Mouse (Mus musculus): ENCODE data around the gene Farp1. TPM values are rescaled to one million over a fixed set of nuclear protein-coding genes. Genes with fewer than 3 reads are reported as not detected.

Gene Farp1
- polyA plus RNA-seq, 1 experiment, result 42.6 TPM

- Histone ChIP-seq H3K79me2 (ENCODE audit: control insufficient read depth, insufficient read depth) (peaks cover 53% of the 10 kb centered on the region), H3K27me3 (ENCODE audit: control insufficient read depth, insufficient read depth, insufficient read length) (no peaks in the 10 kb centered on the region), H3ac (ENCODE audit: control insufficient read depth, insufficient read length, low read depth) (no peak overlapping the region), H3K4me3 (ENCODE audit: insufficient read depth, poor library complexity, severe bottlenecking) (no peak overlapping the region), H3K36me3 (ENCODE audit: control insufficient read depth, insufficient read depth) (peaks cover 14% of the 10 kb centered on the region), H3K79me3 (ENCODE audit: low read depth) (peaks cover 14% of the 10 kb centered on the region)
- no peak for TF ChIP-seq FOSL1 (IDR thresholded peaks at IDR 0.05; ENCODE audit: insufficient read depth, low read length, poor library complexity, severe bottlenecking)
- TF ChIP-seq MAX (IDR thresholded peaks at IDR 0.05), result no peak
- TF ChIP-seq MYOG (IDR thresholded peaks at IDR 0.05; ENCODE audit: control insufficient read depth, extremely low read depth, insufficient read length), result no peak
- TF ChIP-seq CTCF (IDR thresholded peaks at IDR 0.05; ENCODE audit: control insufficient read depth, insufficient read depth, insufficient read length), result no peak
- no peak for TF ChIP-seq MYOD1 (IDR thresholded peaks at IDR 0.05; ENCODE audit: control insufficient read depth, insufficient read length, low read depth)
- no peak for TF ChIP-seq CEBPB (IDR thresholded peaks at IDR 0.05; ENCODE audit: low read depth)
- no peak for TF ChIP-seq USF1 (IDR thresholded peaks at IDR 0.05; ENCODE audit: low read depth)
These were observed 142.9 kb downstream of the Farp1 start for GRCm38 (mm10) chr14:121177907-121178306.

GRCm38 (mm10) chr14:121180611-121181010 lies 145.6 kb downstream of the Farp1 start:
- no peak for TF ChIP-seq CTCF (IDR thresholded peaks at IDR 0.05; ENCODE audit: control insufficient read depth, insufficient read depth, insufficient read length)
- no peak for TF ChIP-seq MAX (IDR thresholded peaks at IDR 0.05)
- no peak for TF ChIP-seq FOSL1 (IDR thresholded peaks at IDR 0.05; ENCODE audit: insufficient read depth, low read length, poor library complexity, severe bottlenecking)
- no peak for TF ChIP-seq CEBPB (IDR thresholded peaks at IDR 0.05; ENCODE audit: low read depth)
- TF ChIP-seq USF1 (IDR thresholded peaks at IDR 0.05; ENCODE audit: low read depth), result no peak
- TF ChIP-seq MYOD1 (IDR thresholded peaks at IDR 0.05; ENCODE audit: control insufficient read depth, insufficient read length, low read depth), result no peak
- TF ChIP-seq MYOG (IDR thresholded peaks at IDR 0.05; ENCODE audit: control insufficient read depth, extremely low read depth, insufficient read length), result no peak
- Histone ChIP-seq H3K4me3 (ENCODE audit: insufficient read depth, poor library complexity, severe bottlenecking) (no peak overlapping the region), H3ac (ENCODE audit: control insufficient read depth, insufficient read length, low read depth) (no peak overlapping the region), H3K79me2 (ENCODE audit: control insufficient read depth, insufficient read depth) (peaks cover 52% of the 10 kb centered on the region), H3K27me3 (ENCODE audit: control insufficient read depth, insufficient read depth, insufficient read length) (no peaks in the 10 kb centered on the region), H3K79me3 (ENCODE audit: low read depth) (peaks cover 16% of the 10 kb centered on the region), H3K36me3 (ENCODE audit: control insufficient read depth, insufficient read depth) (no peaks in the 10 kb centered on the region)

GRCm38 (mm10) chr14:121181798-121182197 lies 146.8 kb downstream of the Farp1 start:
- H3ac ChIP-seq (ENCODE audit: control insufficient read depth, insufficient read length, low read depth), result no peak overlapping the region
- no peaks in the 10 kb centered on the region for H3K27me3 ChIP-seq (ENCODE audit: control insufficient read depth, insufficient read depth, insufficient read length)
- peaks cover 7% of the 10 kb centered on the region for H3K36me3 ChIP-seq (ENCODE audit: control insufficient read depth, insufficient read depth)
- no peak for TF ChIP-seq MYOG (IDR thresholded peaks at IDR 0.05; ENCODE audit: control insufficient read depth, extremely low read depth, insufficient read length)
- TF ChIP-seq MAX (IDR thresholded peaks at IDR 0.05), result no peak
- no peak for TF ChIP-seq FOSL1 (IDR thresholded peaks at IDR 0.05; ENCODE audit: insufficient read depth, low read length, poor library complexity, severe bottlenecking)
- TF ChIP-seq MYOD1 (IDR thresholded peaks at IDR 0.05; ENCODE audit: control insufficient read depth, insufficient read length, low read depth), result no peak
- no peak for TF ChIP-seq CEBPB (IDR thresholded peaks at IDR 0.05; ENCODE audit: low read depth)
- no peak for TF ChIP-seq USF1 (IDR thresholded peaks at IDR 0.05; ENCODE audit: low read depth)
- TF ChIP-seq CTCF (IDR thresholded peaks at IDR 0.05; ENCODE audit: control insufficient read depth, insufficient read depth, insufficient read length), result no peak
- H3K79me2 ChIP-seq (ENCODE audit: control insufficient read depth, insufficient read depth), result peaks cover 61% of the 10 kb centered on the region
- H3K79me3 ChIP-seq (ENCODE audit: low read depth), result peaks cover 16% of the 10 kb centered on the region
- H3K4me3 ChIP-seq (ENCODE audit: insufficient read depth, poor library complexity, severe bottlenecking), result no peak overlapping the region

GRCm38 (mm10) chr14:121182967-121183366 lies 148.0 kb downstream of the Farp1 start:
- peaks cover 72% of the 10 kb centered on the region for H3K79me2 ChIP-seq (ENCODE audit: control insufficient read depth, insufficient read depth)
- peaks cover 15% of the 10 kb centered on the region for H3K79me3 ChIP-seq (ENCODE audit: low read depth)
- H3K4me3 ChIP-seq (ENCODE audit: insufficient read depth, poor library complexity, severe bottlenecking), result no peak overlapping the region

GRCm38 (mm10) chr14:121183414-121184130 lies 148.6 kb downstream of the Farp1 start:
- H3K4me3 ChIP-seq (ENCODE audit: insufficient read depth, poor library complexity, severe bottlenecking), result no peak overlapping the region
- H3K79me2 ChIP-seq (ENCODE audit: control insufficient read depth, insufficient read depth), result peaks cover 69% of the 10 kb centered on the region
- TF ChIP-seq CEBPB (IDR thresholded peaks at IDR 0.05; ENCODE audit: low read depth) (no peak), MYOG (IDR thresholded peaks at IDR 0.05; ENCODE audit: control insufficient read depth, extremely low read depth, insufficient read length) (no peak), FOSL1 (IDR thresholded peaks at IDR 0.05; ENCODE audit: insufficient read depth, low read length, poor library complexity, severe bottlenecking) (peak; percentile 70), MAX (IDR thresholded peaks at IDR 0.05) (peak; percentile 62)
- H3K27me3 ChIP-seq (ENCODE audit: control insufficient read depth, insufficient read depth, insufficient read length), result no peaks in the 10 kb centered on the region
- H3K79me3 ChIP-seq (ENCODE audit: low read depth), result peaks cover 11% of the 10 kb centered on the region
- peaks cover 14% of the 10 kb centered on the region for H3K36me3 ChIP-seq (ENCODE audit: control insufficient read depth, insufficient read depth)
- peak overlapping the region; percentile 47 for H3ac ChIP-seq (ENCODE audit: control insufficient read depth, insufficient read length, low read depth)

More at GRCm38 (mm10) chr14:121182967-121183366, 148.0 kb downstream of the Farp1 start:
- Histone ChIP-seq H3K27me3 (ENCODE audit: control insufficient read depth, insufficient read depth, insufficient read length) (no peaks in the 10 kb centered on the region), H3ac (ENCODE audit: control insufficient read depth, insufficient read length, low read depth) (peak overlapping the region; percentile 47), H3K36me3 (ENCODE audit: control insufficient read depth, insufficient read depth) (peaks cover 14% of the 10 kb centered on the region)
- TF ChIP-seq MYOD1 (IDR thresholded peaks at IDR 0.05; ENCODE audit: control insufficient read depth, insufficient read length, low read depth) (no peak), CTCF (IDR thresholded peaks at IDR 0.05; ENCODE audit: control insufficient read depth, insufficient read depth, insufficient read length) (no peak), CEBPB (IDR thresholded peaks at IDR 0.05; ENCODE audit: low read depth) (no peak), FOSL1 (IDR thresholded peaks at IDR 0.05; ENCODE audit: insufficient read depth, low read length, poor library complexity, severe bottlenecking) (no peak), MAX (IDR thresholded peaks at IDR 0.05) (no peak), MYOG (IDR thresholded peaks at IDR 0.05; ENCODE audit: control insufficient read depth, extremely low read depth, insufficient read length) (no peak), USF1 (IDR thresholded peaks at IDR 0.05; ENCODE audit: low read depth) (no peak)
